Mouse (Mus musculus) heart, embryonic 15.5 days (tissue): ENCODE data around the gene Hpse2. TPM values are rescaled to one million over a fixed set of nuclear protein-coding genes. Genes with fewer than 3 reads are reported as not detected.

Source experiments
- ATAC-seq: fragments of 200-750 bp; cut with Nextera tagmentation; replicated peaks from 2 replicates; pipeline ENCODE4 v1.8.0; 2017; ENCODE audit warnings: low read depth, moderate TSS enrichment; ENCODE audit not compliant: insufficient number of reproducible peaks, insufficient read depth, low FRiP score
- H3K27ac ChIP-seq: fragments of 300-500 bp; sonication (generic); 2 replicates; pipeline ENCODE4 v1.5.1; 2015; ENCODE audit warnings: mild to moderate bottlenecking, inconsistent platforms
- H3K27me3 ChIP-seq: fragments of 300-500 bp; sonication (generic); 2 replicates; pipeline ENCODE4 v1.6.1; 2015; ENCODE audit warnings: inconsistent platforms
- H3K36me3 ChIP-seq: fragments of 300-500 bp; sonication (generic); 2 replicates; pipeline ENCODE4 v1.6.1; 2015; ENCODE audit warnings: mild to moderate bottlenecking, inconsistent platforms
- H3K4me1 ChIP-seq: fragments of 300-500 bp; sonication (generic); replicated peaks from 2 replicates; pipeline ENCODE4 v1.6.1; 2015; ENCODE audit warnings: inconsistent platforms
- H3K4me2 ChIP-seq: fragments of 300-500 bp; sonication (generic); 2 replicates; pipeline ENCODE4 v1.6.1; 2015; ENCODE audit warnings: inconsistent platforms, mild to moderate bottlenecking, moderate library complexity
- H3K4me3 ChIP-seq: fragments of 300-500 bp; sonication (generic); 2 replicates; pipeline ENCODE4 v1.5.1; 2015; ENCODE audit warnings: mild to moderate bottlenecking, inconsistent platforms
- H3K9ac ChIP-seq: fragments of 300-500 bp; sonication (generic); 2 replicates; pipeline ENCODE4 v1.6.1; 2015; ENCODE audit warnings: mild to moderate bottlenecking, inconsistent platforms
- H3K9me3 ChIP-seq: fragments of 300-500 bp; sonication (generic); replicated peaks from 2 replicates; pipeline ENCODE4 v1.6.1; 2016; ENCODE audit warnings: inconsistent platforms
- WGBS: fragments of 180-500 bp; shearing (Covaris S2); methylation state at CpG from one replicate; pipeline ENCODE4 v1.1.7; 2015; ENCODE audit warnings: mixed read lengths; 5-methylcytosine and 5-hydroxymethylcytosine counted together
- polyA plus RNA-seq: library from polyadenylated mRNA; unstranded; fragments of >200 nt; fragmentation: Nextera tagmentation; extraction: Ambion mirVana; gene quantifications from 2 replicates; pipeline ENCODE4 v1.2.1, GENCODE M21; 2015

Gene Hpse2
- polyA plus RNA-seq, 1 experiment from 2014 or later = 0.66 TPM

DNA sequence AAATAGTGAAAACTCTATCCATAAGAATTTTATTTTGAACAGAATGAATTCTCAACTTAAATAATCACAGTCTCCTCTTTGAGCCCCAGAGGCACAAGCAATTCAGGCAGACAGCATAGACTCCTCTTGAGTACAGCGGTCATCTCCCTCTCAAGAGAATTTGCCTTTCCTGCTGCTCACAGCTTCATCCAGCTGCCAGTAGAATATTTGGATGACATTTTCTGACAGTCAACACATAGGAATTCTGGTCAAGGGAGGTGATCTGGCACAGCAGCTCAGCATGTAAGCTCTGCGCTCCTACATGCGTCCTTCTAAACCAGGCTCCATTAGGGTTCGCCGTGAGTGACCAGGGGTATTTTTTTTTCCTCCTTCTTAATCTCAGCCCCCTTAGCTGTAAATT lies 232.6 kb downstream of the Hpse2 start:
- H3K27ac ChIP-seq = peak overlapping the region; percentile 7; the same call in 1 of the 2 replicates
- H3K4me1 ChIP-seq = no peaks in the 10 kb centered on the region
- no peaks in the 10 kb centered on the region for H3K36me3 ChIP-seq
- ATAC-seq = no peak
- H3K9ac ChIP-seq = no peak overlapping the region
- H3K4me2 ChIP-seq = no peak overlapping the region
- no peaks in the 10 kb centered on the region for H3K27me3 ChIP-seq
- WGBS = 79% methylated on average over 5 of the region's 5 CpGs
- no peaks in the 10 kb centered on the region for H3K9me3 ChIP-seq
- no peak overlapping the region for H3K4me3 ChIP-seq

DNA sequence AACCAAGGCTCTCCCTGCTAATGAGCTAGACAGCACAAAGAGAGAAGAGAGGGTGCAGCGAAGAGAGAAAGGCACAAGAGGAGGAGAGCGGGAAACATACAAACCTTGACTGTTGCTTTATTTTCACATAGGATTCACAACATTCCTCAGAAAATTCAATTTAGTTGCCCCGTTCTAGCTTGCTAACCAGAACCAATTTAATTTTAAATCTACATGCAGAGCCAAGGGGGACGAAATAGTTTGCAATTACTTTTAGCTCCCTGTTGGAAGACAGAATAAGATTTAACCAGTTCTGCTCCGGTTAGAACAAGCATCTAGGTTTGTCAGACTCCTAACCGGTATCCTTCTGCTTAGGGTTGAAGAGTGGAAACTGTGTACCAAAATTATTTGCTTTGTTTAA lies 240.3 kb downstream of the Hpse2 start:
- Histone ChIP-seq H3K4me2 (no peak overlapping the region), H3K4me1 (no peaks in the 10 kb centered on the region; the same call in 1 of the 2 replicates), H3K9ac (no peak overlapping the region), H3K36me3 (no peaks in the 10 kb centered on the region), H3K9me3 (no peaks in the 10 kb centered on the region), H3K27me3 (no peaks in the 10 kb centered on the region), H3K4me3 (no peak overlapping the region), H3K27ac (no peak overlapping the region)
- 83% methylated on average over 6 of the region's 6 CpGs for WGBS
- no peak for ATAC-seq

GRCm38 (mm10) chr19:43146820-43147219 lies 241.3 kb downstream of the Hpse2 start:
- Histone ChIP-seq H3K27ac (no peak overlapping the region), H3K4me1 (no peaks in the 10 kb centered on the region; the same call in 1 of the 2 replicates), H3K9me3 (no peaks in the 10 kb centered on the region), H3K27me3 (no peaks in the 10 kb centered on the region), H3K9ac (no peak overlapping the region), H3K4me3 (no peak overlapping the region), H3K4me2 (no peak overlapping the region), H3K36me3 (no peaks in the 10 kb centered on the region)
- WGBS = 63% methylated on average over 7 of the region's 7 CpGs
- no peak for ATAC-seq

DNA sequence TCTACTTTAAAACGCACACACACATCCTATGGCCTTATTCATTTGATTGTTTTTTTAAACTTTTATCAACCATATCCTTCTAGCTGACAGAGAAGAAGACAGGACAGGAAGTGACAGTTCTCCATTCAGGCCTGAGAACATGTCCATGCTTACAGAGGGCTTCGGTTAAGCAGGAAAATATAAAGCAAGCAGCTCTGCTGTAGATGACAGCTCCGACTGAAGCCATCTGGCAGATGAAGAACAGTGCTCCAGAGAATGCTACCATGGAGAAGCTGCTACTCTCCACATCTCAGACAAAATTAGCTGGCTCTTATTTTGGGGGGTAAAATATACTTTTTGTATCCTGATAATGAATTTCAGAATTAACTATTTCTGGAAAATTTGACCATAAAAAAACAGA lies 246.5 kb downstream of the Hpse2 start:
- 47% methylated on average over 3 of the region's 3 CpGs for WGBS
- H3K27ac ChIP-seq = no peak overlapping the region
- H3K9me3 ChIP-seq = no peaks in the 10 kb centered on the region
- H3K4me2 ChIP-seq = no peak overlapping the region
- ATAC-seq = no peak
- no peaks in the 10 kb centered on the region for H3K36me3 ChIP-seq
- H3K4me1 ChIP-seq = no peaks in the 10 kb centered on the region
- no peak overlapping the region for H3K9ac ChIP-seq
- H3K4me3 ChIP-seq = no peak overlapping the region
- H3K27me3 ChIP-seq = no peaks in the 10 kb centered on the region

DNA sequence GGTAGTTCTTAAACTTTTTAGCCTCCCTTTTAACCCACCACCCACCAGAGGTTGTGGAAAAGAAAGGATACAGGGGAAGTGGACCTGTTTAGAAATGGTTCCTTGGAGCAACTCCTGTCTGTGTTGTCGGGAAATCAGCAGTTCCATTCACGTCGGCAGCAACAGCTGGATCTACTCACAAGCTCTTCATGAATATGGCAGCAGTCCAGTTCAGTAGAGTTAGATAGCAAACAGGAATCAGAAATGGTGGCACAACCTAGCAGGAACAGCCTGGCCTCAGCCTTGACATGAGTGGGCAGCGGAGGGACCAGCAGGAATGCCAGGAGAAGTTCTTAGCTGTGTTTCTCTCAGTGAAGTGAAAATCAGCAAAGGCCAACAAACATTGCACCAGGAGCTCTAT lies 278.4 kb downstream of the Hpse2 start:
- no peaks in the 10 kb centered on the region for H3K4me1 ChIP-seq
- no peaks in the 10 kb centered on the region for H3K27me3 ChIP-seq
- H3K27ac ChIP-seq = no peak overlapping the region
- 60% methylated on average over 4 of the region's 4 CpGs for WGBS
- no peaks in the 10 kb centered on the region for H3K36me3 ChIP-seq
- H3K9me3 ChIP-seq = no peaks in the 10 kb centered on the region
- ATAC-seq = no peak
- H3K4me2 ChIP-seq = no peak overlapping the region
- H3K9ac ChIP-seq = no peak overlapping the region
- H3K4me3 ChIP-seq = no peak overlapping the region

- Histone ChIP-seq H3K4me1 (no peaks in the 10 kb centered on the region), H3K9me3 (no peaks in the 10 kb centered on the region), H3K27ac (no peak overlapping the region), H3K27me3 (no peaks in the 10 kb centered on the region), H3K4me3 (no peak overlapping the region), H3K4me2 (no peak overlapping the region), H3K9ac (no peak overlapping the region), H3K36me3 (no peaks in the 10 kb centered on the region)
- 79% methylated on average over 2 of the region's 2 CpGs for WGBS
- no peak for ATAC-seq
These were observed 291.2 kb downstream of the Hpse2 start for GRCm38 (mm10) chr19:43096915-43097314.

DNA sequence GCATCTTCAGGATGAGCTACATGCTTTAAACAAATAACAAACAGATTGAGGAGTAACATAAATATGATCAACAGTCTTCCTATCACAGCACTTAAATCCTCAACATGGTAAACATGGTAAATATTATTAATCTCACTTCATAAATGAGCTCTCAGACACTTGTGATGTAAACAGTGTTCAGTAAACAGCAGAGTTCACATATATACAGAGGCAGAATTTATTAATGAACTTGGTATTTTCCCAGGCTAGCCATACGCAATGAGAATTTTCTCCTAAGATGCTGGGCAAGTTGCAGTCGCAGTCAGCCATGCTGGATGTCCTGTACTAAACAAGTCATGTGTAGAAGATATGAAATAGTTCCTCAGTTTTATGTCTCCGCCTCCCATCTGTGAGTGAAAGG lies 300.9 kb downstream of the Hpse2 start:
- H3K9me3 ChIP-seq = no peaks in the 10 kb centered on the region
- no peak overlapping the region for H3K4me2 ChIP-seq

GRCm38 (mm10) chr19:43064155-43064554 lies 324.0 kb downstream of the Hpse2 start:
- Histone ChIP-seq H3K9ac (no peak overlapping the region), H3K27ac (no peak overlapping the region), H3K4me3 (no peak overlapping the region), H3K4me2 (no peak overlapping the region), H3K9me3 (no peaks in the 10 kb centered on the region), H3K36me3 (no peaks in the 10 kb centered on the region), H3K27me3 (no peaks in the 10 kb centered on the region), H3K4me1 (no peaks in the 10 kb centered on the region; the same call in 1 of the 2 replicates)
- WGBS = 57% methylated on average over 2 of the region's 2 CpGs
- ATAC-seq = no peak

More for the DNA sequence above, 300.9 kb downstream of the Hpse2 start:
- H3K27ac ChIP-seq = no peak overlapping the region
- WGBS = 86% methylated on average over 3 of the region's 3 CpGs
- H3K9ac ChIP-seq = no peak overlapping the region
- H3K27me3 ChIP-seq = no peaks in the 10 kb centered on the region
- H3K36me3 ChIP-seq = no peaks in the 10 kb centered on the region
- no peak for ATAC-seq
- no peak overlapping the region for H3K4me3 ChIP-seq
- no peaks in the 10 kb centered on the region for H3K4me1 ChIP-seq

DNA sequence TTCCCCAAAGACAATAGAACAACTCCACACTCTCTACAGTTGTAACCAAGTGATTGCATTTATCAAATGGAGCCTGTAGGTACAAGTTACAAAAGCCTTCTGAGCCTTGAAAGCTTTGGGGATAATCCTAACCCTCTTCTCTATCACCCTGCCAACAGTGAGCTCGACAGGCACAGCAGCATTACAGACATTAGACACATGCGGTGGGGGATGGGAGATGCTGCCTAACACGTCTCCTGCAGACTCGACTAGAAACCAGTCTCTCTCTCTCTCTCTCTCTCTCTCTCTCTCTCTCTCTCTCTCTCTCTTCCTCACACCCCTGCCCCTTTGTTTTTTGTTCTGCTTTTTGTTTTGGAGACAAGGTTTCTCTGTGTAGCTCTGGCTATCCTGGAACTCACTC lies 343.6 kb downstream of the Hpse2 start:
- 53% methylated on average over 4 of the region's 4 CpGs for WGBS
- no peak overlapping the region for H3K4me2 ChIP-seq
- H3K27ac ChIP-seq = no peak overlapping the region
- no peak overlapping the region for H3K9ac ChIP-seq
- no peaks in the 10 kb centered on the region for H3K36me3 ChIP-seq
- no peaks in the 10 kb centered on the region for H3K9me3 ChIP-seq
- no peaks in the 10 kb centered on the region for H3K4me1 ChIP-seq
- H3K4me3 ChIP-seq = no peak overlapping the region
- H3K27me3 ChIP-seq = no peaks in the 10 kb centered on the region
- no peak for ATAC-seq

DNA sequence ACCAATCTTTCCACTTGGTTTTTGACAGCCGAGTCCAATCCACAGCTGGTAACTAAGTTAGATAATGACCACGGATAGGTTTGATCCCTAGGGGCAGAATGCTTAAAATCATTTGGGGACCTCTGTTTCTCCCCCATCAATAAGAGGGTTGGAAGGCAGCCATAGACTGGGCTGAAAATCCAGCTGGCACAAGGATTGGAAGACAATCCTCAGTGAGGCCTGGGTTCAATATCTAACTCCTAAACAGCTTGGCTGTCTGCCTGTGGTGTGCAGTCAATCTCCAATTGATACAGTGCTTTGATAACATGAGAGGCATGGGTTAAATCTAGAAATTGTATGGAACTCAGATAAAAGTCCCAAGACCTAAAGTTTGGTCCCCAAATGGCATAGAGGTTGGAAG lies 345.4 kb downstream of the Hpse2 start:
- Histone ChIP-seq H3K4me1 (no peaks in the 10 kb centered on the region), H3K27ac (no peak overlapping the region), H3K9me3 (no peaks in the 10 kb centered on the region), H3K4me2 (no peak overlapping the region), H3K36me3 (no peaks in the 10 kb centered on the region), H3K27me3 (no peaks in the 10 kb centered on the region), H3K4me3 (no peak overlapping the region), H3K9ac (no peak overlapping the region)
- ATAC-seq = no peak
- WGBS = 71% methylated on average over 2 of the region's 2 CpGs

DNA sequence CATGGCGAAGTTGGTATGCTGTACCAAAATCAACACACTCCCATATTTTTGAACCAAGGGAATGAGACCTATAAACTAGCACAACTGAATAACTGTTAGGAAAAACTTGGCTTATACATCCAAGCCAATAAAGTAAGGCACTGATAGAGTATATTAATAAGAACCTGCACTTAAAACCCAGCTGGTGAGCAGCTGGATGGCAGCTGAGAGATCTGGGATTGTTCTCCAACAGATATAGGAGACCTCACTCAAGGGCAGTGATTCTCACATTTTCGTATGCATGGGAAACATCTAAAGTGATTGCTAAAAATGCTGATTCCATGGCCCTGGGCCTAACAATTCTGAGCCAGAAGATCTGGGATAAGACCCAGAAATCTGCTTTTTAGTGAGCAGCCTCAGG lies 345.9 kb downstream of the Hpse2 start:
- no peak overlapping the region for H3K4me2 ChIP-seq
- H3K27ac ChIP-seq = no peak overlapping the region
- ATAC-seq = no peak
- no peak overlapping the region for H3K4me3 ChIP-seq
- H3K4me1 ChIP-seq = no peaks in the 10 kb centered on the region
- no peak overlapping the region for H3K9ac ChIP-seq
- H3K36me3 ChIP-seq = no peaks in the 10 kb centered on the region
- no peaks in the 10 kb centered on the region for H3K27me3 ChIP-seq
- 72% methylated on average over 2 of the region's 2 CpGs for WGBS
- no peaks in the 10 kb centered on the region for H3K9me3 ChIP-seq

GRCm38 (mm10) chr19:43036381-43036780 lies 351.8 kb downstream of the Hpse2 start:
- ATAC-seq = no peak
- 58% methylated on average over 4 of the region's 4 CpGs for WGBS
- Histone ChIP-seq H3K27me3 (no peaks in the 10 kb centered on the region), H3K36me3 (no peaks in the 10 kb centered on the region), H3K4me1 (no peaks in the 10 kb centered on the region), H3K9me3 (no peaks in the 10 kb centered on the region), H3K9ac (no peak overlapping the region), H3K4me3 (no peak overlapping the region), H3K27ac (no peak overlapping the region), H3K4me2 (no peak overlapping the region)
